Mouse (Mus musculus): Measurements from ENCODE around the gene Vmn1r143.
"Not testable (repeated sequence)": the region's sequence is repeated elsewhere in the genome, so short reads cannot be mapped to it uniquely, and the experiment has no call there.

Gene Vmn1r143

GRCm38 (mm10) chr7:22189077-22189476 lies at the start of gene Vmn1r143:
Gene Vmn1r143, plus strand, starts transcription at chr7:22189377.
- DNase-seq = not testable (repeated sequence)

- not testable (repeated sequence) for DNase-seq
Observed at GRCm38 (mm10) chr7:22163935-22164334, 25.2 kb upstream of the Vmn1r143 start, which contains the start of gene Vmn1r142. Gene Vmn1r142, minus strand, starts transcription at chr7:22164035.

GRCm38 (mm10) chr7:22201164-22201563 lies 12.0 kb downstream of the Vmn1r143 start, which contains the start of gene Gm8653:
Gene Gm8653, minus strand, starts transcription at chr7:22201264.
- DNase-seq = not testable (repeated sequence)

- not testable (repeated sequence) for DNase-seq
Observed at GRCm38 (mm10) chr7:22229384-22229783, 40.2 kb downstream of the Vmn1r143 start, which contains the start of gene Gm8453. Gene Gm8453, minus strand, starts transcription at chr7:22229484.
